Mouse (Mus musculus): ENCODE data around the gene Olfr965. TPM values are rescaled to one million over a fixed set of nuclear protein-coding genes. Genes with fewer than 3 reads are reported as not detected.

The Olfr965 gene
- polyA plus RNA-seq, 1 experiment from 2014 or later, result not detected

Other genes with a start within 250 kb of the Olfr965 start
- gene Olfr955, start 239.4 kb upstream of the Olfr965 start, polyA plus RNA-seq (2015; fragmentation: Nextera tagmentation; extraction: Ambion mirVana), result not detected in 2 replicates
- not detected in 2 replicates for gene Olfr44, start 217.4 kb upstream of the Olfr965 start, polyA plus RNA-seq (2015; fragmentation: Nextera tagmentation; extraction: Ambion mirVana)
- 0.39 TPM in 1 of 2 replicates, not detected in the other for gene Olfr957, start 195.5 kb upstream of the Olfr965 start, polyA plus RNA-seq (2015; fragmentation: Nextera tagmentation; extraction: Ambion mirVana)
- gene Olfr958, start 157.3 kb upstream of the Olfr965 start, polyA plus RNA-seq (2015; fragmentation: Nextera tagmentation; extraction: Ambion mirVana), result not detected in 2 replicates
- gene Olfr959, start 135.8 kb upstream of the Olfr965 start, polyA plus RNA-seq (2015; fragmentation: Nextera tagmentation; extraction: Ambion mirVana), result 0.06 TPM in 1 of 2 replicates, not detected in the other
- 50.9 and 54.9 TPM in 2 replicates for gene AW551984, start 107.0 kb upstream of the Olfr965 start, polyA plus RNA-seq (2015; fragmentation: Nextera tagmentation; extraction: Ambion mirVana)
- not detected in 2 replicates for gene Olfr148, start 100.7 kb upstream of the Olfr965 start, polyA plus RNA-seq (2015; fragmentation: Nextera tagmentation; extraction: Ambion mirVana)
- not detected in 2 replicates for gene Olfr960, start 90.0 kb upstream of the Olfr965 start, polyA plus RNA-seq (2015; fragmentation: Nextera tagmentation; extraction: Ambion mirVana)
- not detected in 2 replicates for gene Olfr961, start 66.3 kb upstream of the Olfr965 start, polyA plus RNA-seq (2015; fragmentation: Nextera tagmentation; extraction: Ambion mirVana)
- not detected in 2 replicates for gene Olfr963, start 44.1 kb upstream of the Olfr965 start, polyA plus RNA-seq (2015; fragmentation: Nextera tagmentation; extraction: Ambion mirVana)
- gene Olfr149, start 4.2 kb upstream of the Olfr965 start, polyA plus RNA-seq (2015; fragmentation: Nextera tagmentation; extraction: Ambion mirVana), result not detected in 2 replicates
- not detected in 2 replicates for gene Olfr150, start 19.6 kb downstream of the Olfr965 start, polyA plus RNA-seq (2015; fragmentation: Nextera tagmentation; extraction: Ambion mirVana)
- not detected in 2 replicates for gene Olfr967, start 34.9 kb downstream of the Olfr965 start, polyA plus RNA-seq (2015; fragmentation: Nextera tagmentation; extraction: Ambion mirVana)
- gene Olfr968, start 71.9 kb downstream of the Olfr965 start, polyA plus RNA-seq (2015; fragmentation: Nextera tagmentation; extraction: Ambion mirVana), result not detected in 2 replicates
- not detected in 2 replicates for gene Olfr969, start 79.6 kb downstream of the Olfr965 start, polyA plus RNA-seq (2015; fragmentation: Nextera tagmentation; extraction: Ambion mirVana)
- gene Olfr970, start 97.5 kb downstream of the Olfr965 start, polyA plus RNA-seq (2015; fragmentation: Nextera tagmentation; extraction: Ambion mirVana), result not detected in 2 replicates
- gene Olfr971, start 125.5 kb downstream of the Olfr965 start, polyA plus RNA-seq (2015; fragmentation: Nextera tagmentation; extraction: Ambion mirVana), result not detected in 2 replicates
- not detected in 2 replicates for gene Olfr972, start 155.1 kb downstream of the Olfr965 start, polyA plus RNA-seq (2015; fragmentation: Nextera tagmentation; extraction: Ambion mirVana)
- not detected in 2 replicates for gene Olfr229, start 196.0 kb downstream of the Olfr965 start, polyA plus RNA-seq (2015; fragmentation: Nextera tagmentation; extraction: Ambion mirVana)
- 0.25 TPM in 1 of 2 replicates, not detected in the other for gene Olfr974, start 226.1 kb downstream of the Olfr965 start, polyA plus RNA-seq (2015; fragmentation: Nextera tagmentation; extraction: Ambion mirVana)
- gene Olfr975, start 240.7 kb downstream of the Olfr965 start, polyA plus RNA-seq (2015; fragmentation: Nextera tagmentation; extraction: Ambion mirVana), result not detected in 2 replicates
- not detected in 2 replicates for gene Olfr976, start 249.8 kb downstream of the Olfr965 start, polyA plus RNA-seq (2015; fragmentation: Nextera tagmentation; extraction: Ambion mirVana)